Mouse (Mus musculus): ENCODE results near the gene Ccdc117.

- TF ChIP-seq MXI1 (IDR thresholded peaks at IDR 0.05; ENCODE audit: low read depth, low read length) (no peak), MEF2A (IDR thresholded peaks at IDR 0.05; ENCODE audit: borderline replicate concordance, low read depth, low read length) (no peak), TBP (conservative IDR thresholded peaks at IDR 0.05; ENCODE audit: low read depth, low read length) (no peak), POLR2A (IDR thresholded peaks at IDR 0.05; ENCODE audit: low read depth, low read length) (no peak), ZMIZ1 (IDR thresholded peaks at IDR 0.05; ENCODE audit: low read depth, low read length) (no peak), USF2 (conservative IDR thresholded peaks at IDR 0.05; ENCODE audit: low read depth, low read length) (no peak), CHD1 (IDR thresholded peaks at IDR 0.05; ENCODE audit: low read depth, low read length) (no peak), CTCF (conservative IDR thresholded peaks at IDR 0.05 in 1 of 2, IDR thresholded peaks at IDR 0.05 in 1 of 2; ENCODE audit: low read depth in 2 of 2, low read length in 2 of 2) (no peak), EP300 (IDR thresholded peaks at IDR 0.05; ENCODE audit: low read length) (no peak), POLR2AphosphoS2 (IDR thresholded peaks at IDR 0.05; ENCODE audit: low read depth, low read length) (no peak)
Observed at GRCm38 (mm10) chr11:5575046-5575445, 33.1 kb upstream of the Ccdc117 start.
